Mouse (Mus musculus) left cerebral cortex, adult 9 months (tissue): ENCODE measurements around the gene Fras1.

ENCODE experiments used
- DNase-seq, 2 experiments: peaks; one replicate each; pipeline ENCODE4 v3.0.0; 2022; ENCODE audit warnings: low spot score in 2 of 2

The Fras1 gene

DNA sequence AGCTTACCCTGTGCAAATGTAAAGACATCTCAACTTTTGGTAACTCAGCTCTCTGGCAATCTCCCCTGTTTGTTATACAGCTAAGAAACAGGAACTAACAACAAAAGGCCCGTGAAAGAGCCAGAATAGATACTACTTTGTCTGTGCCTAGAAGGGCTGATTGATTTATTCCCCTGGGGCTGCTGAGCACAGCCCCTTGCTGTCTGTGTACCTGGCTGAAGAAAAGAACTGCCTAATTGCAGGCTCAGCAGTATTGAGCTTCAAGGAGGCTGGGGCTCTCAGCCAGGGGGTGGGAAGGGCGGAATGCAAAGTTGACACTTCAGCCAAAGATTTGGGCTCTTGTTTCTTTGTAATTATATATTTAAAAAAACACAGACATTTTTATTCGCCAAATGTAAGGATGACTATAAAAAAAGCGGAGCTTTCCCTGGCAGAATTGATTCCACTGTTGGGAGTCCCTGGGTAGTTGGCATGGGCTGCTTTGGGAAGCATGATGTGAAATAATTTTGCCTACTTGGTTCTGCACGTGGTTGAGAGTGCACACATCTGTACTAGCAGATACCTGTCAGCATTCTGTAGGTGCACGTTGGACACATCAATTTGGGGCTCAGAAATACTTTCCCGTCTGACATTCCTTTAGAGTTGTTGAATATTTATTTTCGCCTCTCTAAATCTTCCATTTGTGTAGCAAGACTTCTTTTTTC lies 31.5 kb downstream of the Fras1 start:
- DNase-seq, result no peak

DNA sequence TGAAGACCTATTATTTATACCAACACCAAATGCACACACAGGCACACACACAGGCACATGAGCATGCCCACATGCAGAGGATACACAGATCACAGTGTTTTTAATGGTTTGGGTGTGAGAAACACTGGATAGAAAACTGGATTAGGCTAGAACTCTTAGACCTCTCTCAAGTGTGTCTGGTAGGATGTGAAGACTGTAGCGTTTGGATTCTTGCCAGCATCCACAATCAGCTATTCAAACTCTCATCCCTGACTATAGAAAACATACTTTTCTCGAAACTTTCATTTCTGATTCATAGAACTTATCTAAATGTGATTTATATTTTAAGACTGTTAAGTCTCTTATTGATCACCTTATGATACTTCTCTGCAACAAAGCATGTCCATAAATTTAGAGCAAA lies 34.5 kb downstream of the Fras1 start:
- no peak for DNase-seq

DNA sequence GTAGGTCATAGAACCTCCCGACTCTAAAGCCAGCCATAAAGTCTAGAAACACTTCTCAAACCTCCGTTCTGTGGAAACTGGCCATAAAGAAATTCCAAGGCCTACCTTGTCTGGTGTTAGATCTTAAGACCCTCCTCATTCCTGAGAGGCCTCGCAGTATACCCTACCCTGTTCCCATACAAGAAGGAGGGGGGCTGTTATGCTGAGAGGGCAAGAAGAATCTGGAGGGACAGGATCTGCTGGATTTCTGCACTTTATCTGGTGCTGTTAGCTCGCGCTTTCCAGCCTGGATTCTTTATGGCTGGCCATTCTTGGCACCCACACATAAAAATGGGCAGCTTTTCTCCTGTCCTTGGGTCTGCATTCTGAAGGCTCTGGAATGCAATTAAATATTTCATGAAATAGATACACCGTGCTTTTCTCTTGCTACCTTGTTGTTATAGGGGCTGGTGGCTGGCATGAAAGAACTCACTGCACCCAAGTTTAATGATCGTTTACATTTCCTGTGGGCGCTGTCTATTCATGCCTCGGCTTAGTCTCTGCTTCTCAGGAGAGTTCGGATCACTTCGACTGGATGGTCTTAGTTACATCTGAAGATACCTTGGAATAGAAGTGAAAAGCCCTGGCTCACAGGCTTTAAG lies 39.1 kb downstream of the Fras1 start:
- DNase-seq, result no peak

DNA sequence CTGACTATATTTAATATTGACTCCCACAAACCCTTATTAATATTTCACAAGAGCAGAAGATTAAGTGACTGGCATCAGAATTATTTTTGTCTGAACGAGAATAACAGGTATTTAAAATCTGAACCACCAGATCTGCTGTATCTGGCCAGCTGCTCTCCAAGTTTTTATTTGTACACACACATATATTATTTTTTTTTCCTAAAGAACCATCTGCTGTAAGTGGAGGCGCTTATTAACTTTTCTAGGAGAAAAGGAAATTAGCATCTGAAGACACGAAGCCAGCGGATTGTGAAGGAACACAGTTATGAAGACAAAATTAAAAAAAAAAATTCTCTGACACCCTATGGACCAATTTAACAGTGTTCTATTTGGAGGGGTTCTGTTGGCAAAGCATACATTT lies 43.4 kb downstream of the Fras1 start:
- DNase-seq, result peak in 1 of 2 experiments; percentile 25

- DNase-seq, result no peak
Observed at GRCm38 (mm10) chr5:96421550-96421949, 47.8 kb downstream of the Fras1 start.

DNA sequence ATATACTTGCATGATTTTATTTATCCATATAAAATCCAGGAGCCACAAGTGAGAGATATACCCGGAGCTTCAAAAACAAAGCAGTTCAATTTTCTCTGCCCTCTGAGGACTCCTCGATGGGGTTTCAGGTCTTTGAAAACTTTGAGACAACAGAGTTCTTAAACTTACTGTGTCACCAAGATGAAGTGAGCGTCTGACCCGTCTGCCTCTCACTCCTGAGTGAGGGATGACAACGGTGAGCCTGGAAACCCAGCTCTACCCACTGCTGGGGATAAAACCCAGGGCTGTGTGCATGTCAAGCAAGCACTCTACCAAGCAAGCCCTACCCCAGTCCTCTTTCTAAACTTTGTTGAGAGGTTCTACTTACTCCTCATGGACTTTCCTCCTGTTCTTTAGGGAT lies 49.0 kb downstream of the Fras1 start:
- DNase-seq, result no peak

DNA sequence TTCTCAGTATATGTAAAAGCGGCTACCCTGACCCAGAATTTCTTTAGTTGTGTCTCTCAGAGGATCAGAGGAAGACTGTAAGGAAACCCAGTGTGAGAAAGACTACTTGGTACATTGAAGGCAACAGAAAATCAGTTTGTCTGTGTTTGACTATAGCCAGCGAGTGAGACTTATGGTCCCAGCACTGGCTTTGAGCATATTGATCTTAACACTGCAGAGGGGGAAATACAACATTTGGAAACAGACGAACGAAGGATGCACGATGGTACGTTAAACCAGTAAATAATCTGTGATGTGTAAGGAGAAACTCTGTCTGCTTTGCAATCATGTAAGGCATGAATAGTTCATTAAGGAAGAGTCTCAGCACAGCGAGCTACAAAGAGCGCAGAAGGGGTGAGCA lies 51.6 kb downstream of the Fras1 start:
- no peak for DNase-seq

GRCm38 (mm10) chr5:96429532-96430141 lies 55.9 kb downstream of the Fras1 start:
- DNase-seq, result no peak

- no peak for DNase-seq
Observed at GRCm38 (mm10) chr5:96437870-96438269, 64.1 kb downstream of the Fras1 start.

GRCm38 (mm10) chr5:96439811-96440210 lies 66.1 kb downstream of the Fras1 start:
- no peak for DNase-seq

DNA sequence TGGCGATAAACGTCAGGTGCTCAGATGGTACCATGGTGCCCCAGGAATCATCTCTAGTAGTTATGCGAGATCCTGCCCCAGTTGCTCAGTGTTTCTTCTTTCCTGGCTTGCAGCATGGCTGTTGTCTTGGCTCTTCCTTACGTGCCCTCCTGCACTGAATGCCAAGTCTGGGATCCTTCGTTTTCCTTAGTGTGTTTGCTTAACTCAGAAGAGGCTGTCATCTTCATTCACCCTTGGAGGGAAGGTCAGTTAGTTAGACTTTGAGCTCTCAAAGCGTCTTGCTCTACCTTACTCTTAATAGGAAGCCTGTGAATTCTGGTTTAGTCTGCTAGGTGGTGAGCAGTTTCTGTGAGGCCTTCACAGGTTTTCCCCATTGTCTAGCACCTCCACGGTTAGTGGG lies 73.7 kb downstream of the Fras1 start:
- DNase-seq, result no peak

- no peak for DNase-seq
Observed at GRCm38 (mm10) chr5:96452027-96452426, 78.3 kb downstream of the Fras1 start.

- no peak for DNase-seq
Observed at GRCm38 (mm10) chr5:96453386-96453785, 79.6 kb downstream of the Fras1 start.

DNA sequence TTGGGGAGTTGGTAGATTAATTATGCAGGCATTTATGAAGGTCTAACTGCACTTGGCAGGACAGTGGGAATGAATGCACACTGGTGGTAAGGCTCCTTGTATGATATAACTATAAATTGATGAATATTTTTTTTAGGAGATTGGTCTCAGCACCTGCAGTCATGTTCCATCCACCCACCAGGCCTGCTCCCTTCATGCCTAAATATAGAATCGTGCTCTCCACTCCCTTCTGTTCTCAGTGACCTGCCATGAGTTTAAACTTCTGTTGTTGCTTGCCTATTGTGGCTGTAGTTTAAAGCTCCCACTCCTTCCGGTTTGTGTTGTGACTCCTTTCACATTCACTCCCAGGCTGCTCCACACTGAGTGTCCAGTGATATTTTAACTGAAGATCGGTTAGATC lies 80.7 kb downstream of the Fras1 start:
- DNase-seq, result no peak

- DNase-seq, result no peak
Observed at GRCm38 (mm10) chr5:96455241-96455640, 81.5 kb downstream of the Fras1 start.

DNA sequence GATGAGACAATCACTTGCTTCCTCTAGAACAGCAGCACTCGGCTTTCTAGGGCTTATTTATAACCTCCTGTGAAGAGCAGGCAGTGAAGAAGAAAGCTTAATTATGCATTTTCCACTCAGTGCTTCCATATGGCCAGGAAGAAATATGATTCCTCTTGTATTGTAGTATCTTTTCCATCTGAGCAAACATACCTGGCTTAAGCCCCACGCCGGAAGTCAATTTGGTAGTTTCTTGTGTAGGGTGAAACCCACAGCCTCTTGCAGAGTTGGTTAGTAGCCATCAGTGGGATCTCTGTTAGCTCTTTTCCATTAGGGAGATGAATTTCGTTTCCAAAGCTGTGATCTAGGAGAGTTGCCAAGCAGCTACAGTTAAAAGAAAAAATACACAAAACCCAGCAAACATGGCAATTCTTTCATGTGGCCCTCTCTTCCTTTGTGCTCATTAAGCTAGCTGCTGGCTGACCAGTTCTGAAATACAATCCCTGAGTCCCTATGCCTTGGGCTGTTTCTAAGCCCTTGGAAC lies 83.7 kb downstream of the Fras1 start:
- DNase-seq, result peak; percentile 22 to 42

GRCm38 (mm10) chr5:96459605-96460004 lies 85.8 kb downstream of the Fras1 start:
- no peak for DNase-seq

DNA sequence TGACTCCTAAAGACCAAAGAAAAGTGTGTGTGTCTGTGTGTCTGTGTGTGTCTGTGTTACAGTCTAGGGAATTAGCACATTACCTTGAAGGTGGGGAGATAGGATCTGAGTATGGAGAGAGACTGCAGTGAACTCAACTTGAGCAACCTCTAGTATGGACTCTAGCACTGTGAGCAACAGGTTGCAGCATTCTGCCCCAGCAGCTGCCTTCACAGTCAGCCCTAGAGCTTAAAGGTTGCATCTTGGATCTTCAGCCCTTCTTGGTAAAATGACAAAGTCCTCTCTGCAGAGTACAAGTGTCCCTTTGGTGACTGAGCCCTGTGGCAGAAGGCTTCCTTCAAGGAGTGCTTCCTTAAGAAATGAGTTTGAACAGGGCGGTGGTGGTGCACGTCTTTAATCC lies 88.4 kb downstream of the Fras1 start:
- DNase-seq, result no peak

DNA sequence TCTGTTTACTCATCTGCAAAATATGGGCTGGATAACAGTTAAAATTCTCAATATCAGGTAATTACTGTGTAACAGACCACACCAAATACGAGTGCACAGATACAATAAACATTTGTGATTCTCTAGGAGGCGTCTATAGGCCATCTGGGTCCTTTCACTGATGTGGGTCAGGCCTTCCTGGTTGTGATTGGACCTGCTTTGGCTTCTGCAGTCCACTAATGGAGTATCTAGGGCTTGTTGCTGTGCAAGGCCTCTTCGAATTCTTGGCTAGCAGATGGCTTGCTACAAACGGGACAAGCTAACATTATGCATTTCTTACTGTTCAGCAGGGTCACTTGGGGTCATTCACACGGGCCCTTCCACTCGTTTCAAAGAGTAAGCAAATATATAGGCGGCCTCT lies 92.7 kb downstream of the Fras1 start:
- DNase-seq, result no peak

DNA sequence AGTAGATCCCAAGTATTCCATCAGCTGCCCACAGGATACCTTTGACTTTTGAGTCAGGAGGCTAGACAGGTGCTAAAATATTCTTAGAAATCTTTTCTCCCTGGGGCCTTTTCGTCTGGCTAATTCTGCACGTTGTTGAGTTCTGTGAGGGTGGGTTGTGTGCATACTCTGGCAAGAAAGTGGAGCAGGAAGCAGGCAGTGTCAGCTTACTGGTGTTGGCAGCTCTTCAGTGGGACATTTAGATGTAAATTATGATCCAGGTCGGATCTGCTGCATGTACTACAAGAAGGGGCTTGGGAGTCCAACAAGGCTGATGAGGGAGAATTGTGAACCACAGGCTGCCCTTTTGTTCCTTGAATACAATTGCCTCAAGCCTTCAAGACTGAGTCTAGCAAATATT lies 98.2 kb downstream of the Fras1 start:
- no peak for DNase-seq

GRCm38 (mm10) chr5:96475488-96475887 lies 101.7 kb downstream of the Fras1 start:
- no peak for DNase-seq

- no peak for DNase-seq
Observed at GRCm38 (mm10) chr5:96479003-96479402, 105.2 kb downstream of the Fras1 start.

DNA sequence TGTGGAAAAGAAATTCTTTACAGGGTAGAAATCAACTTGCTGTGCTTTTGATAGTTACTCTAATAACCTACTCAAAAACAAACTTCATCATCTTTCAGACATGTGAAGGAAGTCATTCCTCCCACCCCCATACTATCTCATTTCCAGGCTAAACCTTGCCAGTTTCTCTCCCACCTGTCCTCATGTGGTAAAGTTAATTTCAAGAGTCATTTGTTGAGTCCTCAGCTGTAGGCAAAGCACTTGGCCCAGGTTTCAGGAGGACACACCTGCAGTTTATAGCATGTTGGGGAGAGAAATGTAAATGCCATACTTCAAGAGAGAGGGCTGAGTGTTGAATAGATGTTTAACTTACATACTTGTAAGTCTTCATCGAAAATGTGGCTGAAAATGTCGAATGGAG lies 107.4 kb downstream of the Fras1 start:
- no peak for DNase-seq
